Mouse (Mus musculus): ENCODE results near the gene Rgs14. TPM values are rescaled to one million over a fixed set of nuclear protein-coding genes. Genes with fewer than 3 reads are reported as not detected.

Rgs14 gene
- total and polyA plus RNA-seq, 3 experiments, result 14.4 to 20.5 TPM; not detected in 1

DNA sequence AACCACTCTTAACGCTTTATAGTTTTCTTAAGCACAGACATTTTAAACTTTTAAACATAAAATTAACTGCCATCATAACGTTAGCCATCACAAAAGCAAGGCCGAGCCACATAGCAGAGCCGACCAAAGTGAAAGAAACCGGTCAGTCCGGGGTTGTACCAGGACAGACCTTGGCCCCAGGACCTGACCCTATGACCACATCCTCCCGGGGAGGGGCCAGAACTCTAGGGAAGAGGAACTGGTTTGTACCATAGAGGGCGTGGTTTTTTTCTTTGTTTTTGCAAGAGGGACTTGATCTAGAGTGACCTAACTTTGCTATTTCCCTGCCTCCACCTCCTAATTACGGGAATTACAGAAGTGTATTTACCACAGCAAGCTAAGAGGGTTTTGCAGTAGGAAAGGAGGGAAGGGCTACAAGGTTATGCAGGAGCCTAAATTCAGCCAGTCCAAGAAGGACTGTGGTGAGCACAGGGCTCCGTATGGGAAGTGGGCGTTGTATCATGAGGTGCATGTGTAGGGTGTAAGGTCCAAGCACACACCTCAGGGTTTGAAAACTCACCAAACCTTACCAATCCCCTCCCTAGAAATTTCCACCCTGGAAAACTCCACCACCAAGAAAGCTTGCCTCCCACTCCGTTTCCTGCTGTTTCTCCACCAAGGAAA lies 59.8 kb downstream of the Rgs14 start:
- H3K9me3 ChIP-seq (replicated peaks; ENCODE audit: insufficient read depth, low read length), result no peaks in the 10 kb centered on the region
- H3K4me1 ChIP-seq (ENCODE audit: control insufficient read depth in 1 of 2, insufficient read depth in 2 of 2, low read length in 2 of 2), result peaks cover 0 to 2% of the 10 kb centered on the region in 2 experiments; a peak in 1 of 4 replicates
- H3K79me2 ChIP-seq (ENCODE audit: control insufficient read depth, insufficient read depth, low read length, poor library complexity), result no peaks in the 10 kb centered on the region
- no peak overlapping the region for H3K4me3 ChIP-seq (ENCODE audit: control insufficient read depth in 1 of 2, insufficient read depth in 1 of 2, low read depth in 2 of 2, low read length in 2 of 2)
- no peak for TF ChIP-seq NRF1 (IDR thresholded peaks at IDR 0.05; ENCODE audit: insufficient read depth, low read depth, low read length, poor library complexity, severe bottlenecking)
- no peak for TF ChIP-seq MXI1 (IDR thresholded peaks at IDR 0.05; ENCODE audit: low read depth, low read length)
- no peak for TF ChIP-seq ZC3H11A (IDR thresholded peaks at IDR 0.05; ENCODE audit: low read depth, low read length)
- no peak for TF ChIP-seq UBTF (IDR thresholded peaks at IDR 0.05; ENCODE audit: borderline replicate concordance, insufficient read depth, low read depth, low read length)
- no peak for TF ChIP-seq CHD2 (IDR thresholded peaks at IDR 0.05; ENCODE audit: low read length)
- TF ChIP-seq ZKSCAN1 (IDR thresholded peaks at IDR 0.05; ENCODE audit: low read depth, low read length), result no peak
- no peak for TF ChIP-seq NELFE (IDR thresholded peaks at IDR 0.05; ENCODE audit: low read depth, low read length)
- no peak for TF ChIP-seq HCFC1 (IDR thresholded peaks at IDR 0.05; ENCODE audit: low read depth, low read length)
- TF ChIP-seq SMC3 (IDR thresholded peaks at IDR 0.05; ENCODE audit: low read depth, low read length), result no peak
- no peak for TF ChIP-seq MAFK (IDR thresholded peaks at IDR 0.05; ENCODE audit: borderline replicate concordance, low read depth, low read length)
- no peak for TF ChIP-seq ETS1 (IDR thresholded peaks at IDR 0.05; ENCODE audit: low read depth, low read length)
- no peak for TF ChIP-seq SIN3A (IDR thresholded peaks at IDR 0.05; ENCODE audit: low read length)
- no peak for TF ChIP-seq GABPA (IDR thresholded peaks at IDR 0.05; ENCODE audit: low read depth, low read length)
- no peak for TF ChIP-seq MAZ (IDR thresholded peaks at IDR 0.05; ENCODE audit: low read depth, low read length)
- TF ChIP-seq TAL1 (IDR thresholded peaks at IDR 0.05; ENCODE audit: low read length), result no peak
- H3K9ac ChIP-seq (ENCODE audit: control insufficient read depth, low read depth, low read length, poor library complexity, severe bottlenecking), result no peak overlapping the region
- no peak for DNase-seq (ENCODE audit: low read depth, low spot score)
- H3K36me3 ChIP-seq (ENCODE audit: control insufficient read depth in 1 of 2, insufficient read depth in 2 of 2, low read length in 2 of 2), result peaks cover 0 to 2% of the 10 kb centered on the region in 2 experiments; a peak in 1 of 4 replicates
- no peaks in the 10 kb centered on the region; a peak in 2 of 4 replicates for H3K27me3 ChIP-seq (ENCODE audit: control insufficient read depth in 1 of 2, insufficient read depth in 2 of 2, low read length in 2 of 2)
- no peak overlapping the region for H3K27ac ChIP-seq (ENCODE audit: control insufficient read depth, low read depth, low read length)

DNA sequence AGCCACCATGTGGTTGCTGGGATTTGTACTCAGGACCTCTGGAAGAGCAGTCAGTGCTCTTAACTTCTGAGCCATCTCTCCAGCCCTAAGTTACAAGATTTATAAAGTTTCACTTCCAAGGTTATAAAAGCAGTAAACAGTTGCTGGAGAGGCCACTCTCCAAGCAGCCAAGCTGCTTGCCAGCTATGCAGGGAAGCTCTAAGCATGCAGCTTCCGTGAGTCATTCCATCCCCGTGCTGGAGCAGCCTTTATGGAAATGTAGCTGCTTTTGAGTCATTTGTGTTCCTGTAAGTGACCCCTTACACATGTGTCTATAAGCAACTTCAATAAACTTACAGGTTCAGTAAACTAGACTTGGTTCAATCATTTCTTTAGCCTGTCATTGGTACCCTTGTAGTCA lies 61.0 kb downstream of the Rgs14 start:
- Histone ChIP-seq H3K9me3 (replicated peaks; ENCODE audit: insufficient read depth, low read length) (no peaks in the 10 kb centered on the region), H3K36me3 (ENCODE audit: control insufficient read depth in 1 of 2, insufficient read depth in 2 of 2, low read length in 2 of 2) (peaks cover 0 to 2% of the 10 kb centered on the region in 2 experiments; a peak in 1 of 4 replicates), H3K4me1 (ENCODE audit: control insufficient read depth in 1 of 2, insufficient read depth in 2 of 2, low read length in 2 of 2) (peaks cover 0 to 2% of the 10 kb centered on the region in 2 experiments; a peak in 1 of 4 replicates), H3K27me3 (ENCODE audit: control insufficient read depth in 1 of 2, insufficient read depth in 2 of 2, low read length in 2 of 2) (no peaks in the 10 kb centered on the region; a peak in 2 of 4 replicates), H3K27ac (ENCODE audit: control insufficient read depth, low read depth, low read length) (no peak overlapping the region), H3K4me3 (ENCODE audit: control insufficient read depth in 1 of 2, insufficient read depth in 1 of 2, low read depth in 2 of 2, low read length in 2 of 2) (no peak overlapping the region), H3K9ac (ENCODE audit: control insufficient read depth, low read depth, low read length, poor library complexity, severe bottlenecking) (no peak overlapping the region), H3K79me2 (ENCODE audit: control insufficient read depth, insufficient read depth, low read length, poor library complexity) (no peaks in the 10 kb centered on the region)
- no peak for DNase-seq (ENCODE audit: low read depth, low spot score)
- TF ChIP-seq ZMIZ1 (IDR thresholded peaks at IDR 0.05; ENCODE audit: low read depth, low read length) (no peak), SIN3A (IDR thresholded peaks at IDR 0.05; ENCODE audit: low read length) (no peak), JUND (IDR thresholded peaks at IDR 0.05; ENCODE audit: low read depth, low read length) (no peak), TCF12 (IDR thresholded peaks at IDR 0.05; ENCODE audit: low read depth, low read length) (no peak), GABPA (IDR thresholded peaks at IDR 0.05; ENCODE audit: low read depth, low read length) (no peak), ZNF384 (IDR thresholded peaks at IDR 0.05; ENCODE audit: low read depth, low read length) (no peak), ETS1 (IDR thresholded peaks at IDR 0.05; ENCODE audit: low read depth, low read length) (no peak), RCOR1 (IDR thresholded peaks at IDR 0.05; ENCODE audit: low read depth, low read length) (no peak), HCFC1 (IDR thresholded peaks at IDR 0.05; ENCODE audit: low read depth, low read length) (no peak)
